Mouse (Mus musculus): ENCODE data around the gene Ptprd.

- TF ChIP-seq CTCF (IDR thresholded peaks at IDR 0.05; ENCODE audit: control insufficient read depth, insufficient read depth, low read length): no peak
- TF ChIP-seq POLR2A (IDR thresholded peaks at IDR 0.05; ENCODE audit: borderline replicate concordance, control insufficient read depth, low read depth, low read length): no peak
Measured at GRCm38 (mm10) chr4:75961865-75962264, 2249.9 kb downstream of the Ptprd start.
